Mouse (Mus musculus) forebrain, embryonic 15.5 days (tissue): ENCODE measurements around the gene Nbea. TPM values are rescaled to one million over a fixed set of nuclear protein-coding genes. Genes with fewer than 3 reads are reported as not detected.

Source experiments
- ATAC-seq: fragments of 200-750 bp; cut with Nextera tagmentation; replicated peaks from 2 replicates; pipeline ENCODE4 v1.8.0; 2017; ENCODE audit warnings: mild to moderate bottlenecking, moderate TSS enrichment, moderate library complexity
- H3K27ac ChIP-seq: fragments of 300-500 bp; sonication (generic); replicated peaks from 2 replicates; pipeline ENCODE4 v1.5.1; 2015; ENCODE audit warnings: mild to moderate bottlenecking, inconsistent platforms
- H3K27me3 ChIP-seq: fragments of 300-500 bp; sonication (generic); 2 replicates; pipeline ENCODE4 v1.6.1; 2015; ENCODE audit warnings: inconsistent platforms
- H3K36me3 ChIP-seq: fragments of 300-500 bp; sonication (generic); 2 replicates; pipeline ENCODE4 v1.6.1; 2015; ENCODE audit warnings: mild to moderate bottlenecking, inconsistent platforms
- H3K4me1 ChIP-seq: fragments of 300-500 bp; sonication (generic); 2 replicates; pipeline ENCODE4 v1.6.1; 2015; ENCODE audit warnings: inconsistent platforms
- H3K4me2 ChIP-seq: fragments of 300-500 bp; sonication (generic); replicated peaks from 2 replicates; pipeline ENCODE4 v1.6.1; 2015; ENCODE audit warnings: mild to moderate bottlenecking, inconsistent platforms
- H3K4me3 ChIP-seq: fragments of 300-500 bp; sonication (generic); 2 replicates; pipeline ENCODE4 v1.5.1; 2015; ENCODE audit warnings: mild to moderate bottlenecking, inconsistent platforms
- H3K9ac ChIP-seq: fragments of 300-500 bp; sonication (generic); replicated peaks from 2 replicates; pipeline ENCODE4 v1.6.1; 2015; ENCODE audit warnings: mild to moderate bottlenecking, inconsistent platforms
- H3K9me3 ChIP-seq: fragments of 300-500 bp; sonication (generic); 2 replicates; pipeline ENCODE4 v1.6.1; 2016; ENCODE audit warnings: inconsistent platforms
- WGBS: fragments of 180-500 bp; shearing (Covaris S2); methylation state at CpG from one replicate; pipeline ENCODE4 v1.1.7; 2015; ENCODE audit warnings: mixed read lengths; 5-methylcytosine and 5-hydroxymethylcytosine counted together
- polyA plus RNA-seq: library from polyadenylated mRNA; unstranded; fragments of >200 nt; fragmentation: Nextera tagmentation; extraction: Ambion mirVana; gene quantifications from 2 replicates; pipeline ENCODE4 v1.2.1, GENCODE M21; 2015

Gene Nbea
- polyA plus RNA-seq, result 56.0 and 59.7 TPM in 2 replicates

DNA sequence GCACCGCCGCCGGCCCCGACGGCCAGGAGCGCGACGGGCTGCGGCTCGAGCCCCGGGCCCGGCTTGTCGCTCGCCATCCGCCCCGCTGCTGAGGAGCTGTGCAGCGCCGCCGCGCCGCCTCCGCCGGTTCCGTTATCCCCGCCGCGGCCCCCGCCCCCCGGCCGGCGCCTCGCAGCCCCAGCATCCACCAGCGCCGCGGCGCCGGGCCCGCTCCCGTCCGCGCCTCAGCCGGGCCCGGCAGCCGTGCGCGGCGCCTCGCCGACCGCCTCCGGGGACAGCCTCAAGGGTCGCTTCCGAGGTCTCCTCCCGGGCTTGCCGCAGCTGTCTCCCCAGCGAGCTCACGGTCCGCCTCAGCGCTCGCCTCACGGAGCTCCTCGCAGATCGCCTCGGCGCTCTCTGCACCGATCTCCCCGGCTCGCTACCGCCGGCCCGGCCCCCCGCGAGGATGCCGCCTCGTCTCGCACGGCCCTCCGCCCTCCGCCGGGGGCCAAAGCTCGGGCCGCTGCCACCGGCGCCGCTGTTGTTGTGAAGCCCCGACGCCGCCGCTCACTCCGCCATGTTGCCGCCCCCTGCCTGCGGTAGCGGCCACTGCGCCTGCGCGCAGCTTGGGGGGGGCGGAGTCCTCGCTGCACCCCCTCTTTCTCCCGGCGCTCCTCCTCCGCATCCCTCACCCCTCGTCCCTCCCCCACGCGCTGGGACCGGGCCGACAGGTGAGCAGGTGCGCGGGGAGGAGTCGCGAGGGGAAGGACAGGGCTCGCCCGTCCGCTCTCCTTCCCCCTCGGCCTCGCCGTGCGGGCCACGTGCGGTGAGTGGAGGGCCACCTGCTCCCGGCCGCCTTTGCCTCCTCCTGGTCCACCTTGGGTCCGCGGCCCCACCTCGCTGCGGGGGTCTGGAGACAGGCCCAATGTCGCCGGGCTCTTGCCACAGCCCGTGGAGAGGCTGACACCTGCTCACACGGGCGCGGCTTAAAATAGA is at the start of gene Nbea:
Gene Nbea (minus strand): TSS at position 543 of the 975 bp plus-strand sequence.
- Histone ChIP-seq H3K9ac (peak within 1 kb of the TSS; percentile 99), H3K4me2 (peak within 1 kb of the TSS; percentile 92), H3K9me3 (no peaks in the 10 kb centered on the region), H3K4me3 (peak within 1 kb of the TSS; percentile 99), H3K36me3 (no peaks in the 10 kb centered on the region), H3K4me1 (peaks cover 12% of the 10 kb centered on the region), H3K27ac (peak within 1 kb of the TSS; percentile 100), H3K27me3 (no peaks in the 10 kb centered on the region)
- peak; percentile 86 for ATAC-seq
- WGBS, result under 1% methylated on average over 97 of the region's 131 CpGs

DNA sequence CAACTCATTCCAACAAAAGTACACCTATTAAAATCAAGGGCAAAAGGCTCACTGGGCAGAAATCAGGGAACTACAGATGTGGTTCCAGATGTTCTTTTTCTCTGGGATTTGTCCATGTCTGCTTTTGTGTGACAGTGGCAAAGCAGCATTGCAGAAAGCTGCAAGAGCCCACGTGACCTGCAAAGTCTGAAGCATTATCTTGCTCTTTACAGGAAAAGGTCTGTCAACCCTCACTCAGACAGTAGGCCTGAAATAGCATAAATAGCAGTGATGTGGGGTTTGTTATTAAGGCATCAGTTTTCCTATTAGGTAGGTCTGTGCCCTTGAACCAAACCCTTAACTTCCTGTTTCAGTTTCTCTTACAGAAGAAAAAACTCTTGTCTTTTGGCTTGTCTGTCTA is 45.8 kb upstream of the Nbea start:
- no peak overlapping the region for H3K9ac ChIP-seq
- WGBS, result 67% methylated on average over 1 of the region's 1 CpGs
- no peak overlapping the region for H3K4me2 ChIP-seq
- H3K36me3 ChIP-seq, result no peaks in the 10 kb centered on the region
- no peaks in the 10 kb centered on the region for H3K9me3 ChIP-seq
- no peak overlapping the region for H3K27ac ChIP-seq
- H3K27me3 ChIP-seq, result no peaks in the 10 kb centered on the region
- ATAC-seq, result no peak
- H3K4me3 ChIP-seq, result no peak overlapping the region
- H3K4me1 ChIP-seq, result no peaks in the 10 kb centered on the region

DNA sequence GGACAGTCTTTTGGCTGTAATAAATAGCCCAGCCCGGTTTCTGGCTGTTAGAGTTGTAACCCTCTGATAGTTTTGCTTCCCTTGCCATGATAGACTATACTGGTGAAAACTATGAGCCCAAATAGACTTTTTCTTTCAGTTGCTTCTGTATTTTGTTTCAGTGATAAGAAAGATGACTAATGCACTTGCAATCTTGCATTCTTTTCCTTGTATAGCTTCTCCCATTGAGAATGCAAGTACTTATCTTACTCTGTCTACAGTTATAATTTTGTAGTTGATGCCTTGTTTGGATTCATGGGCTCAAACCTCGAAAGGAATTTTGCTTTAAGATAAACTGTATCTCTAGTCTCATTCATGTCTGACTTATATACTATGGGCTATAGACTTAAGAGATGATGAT is 32.5 kb upstream of the Nbea start:
- Histone ChIP-seq H3K36me3 (no peaks in the 10 kb centered on the region), H3K9me3 (no peaks in the 10 kb centered on the region), H3K4me2 (no peak overlapping the region), H3K4me1 (no peaks in the 10 kb centered on the region), H3K9ac (no peak overlapping the region), H3K4me3 (no peak overlapping the region), H3K27me3 (no peaks in the 10 kb centered on the region), H3K27ac (no peak overlapping the region)
- 85% methylated on average over 2 of the region's 2 CpGs for WGBS
- no peak for ATAC-seq

DNA sequence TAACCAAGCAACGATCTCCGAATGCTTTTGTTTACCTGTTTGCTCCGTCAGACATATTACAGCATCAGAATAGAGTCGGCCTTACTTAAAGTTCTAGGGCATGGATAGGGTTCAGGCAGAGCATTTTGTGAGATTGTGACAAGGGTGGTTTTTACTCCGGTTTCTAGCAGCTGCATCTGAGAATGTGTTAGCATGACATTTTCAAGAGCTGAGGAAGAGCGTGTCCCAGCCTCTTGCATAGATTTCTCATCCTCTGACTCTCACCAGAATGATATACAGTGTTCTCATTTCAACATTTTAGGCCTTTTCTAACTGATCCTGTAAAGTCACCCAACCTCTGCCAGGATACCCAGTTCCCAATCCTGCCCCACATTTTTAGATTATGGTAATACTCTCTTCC is 20.5 kb upstream of the Nbea start:
- Histone ChIP-seq H3K36me3 (no peaks in the 10 kb centered on the region), H3K9ac (no peak overlapping the region), H3K27me3 (no peaks in the 10 kb centered on the region), H3K27ac (no peak overlapping the region), H3K9me3 (no peaks in the 10 kb centered on the region), H3K4me3 (no peak overlapping the region), H3K4me2 (no peak overlapping the region), H3K4me1 (no peaks in the 10 kb centered on the region)
- ATAC-seq, result no peak
- 76% methylated on average over 6 of the region's 6 CpGs for WGBS

DNA sequence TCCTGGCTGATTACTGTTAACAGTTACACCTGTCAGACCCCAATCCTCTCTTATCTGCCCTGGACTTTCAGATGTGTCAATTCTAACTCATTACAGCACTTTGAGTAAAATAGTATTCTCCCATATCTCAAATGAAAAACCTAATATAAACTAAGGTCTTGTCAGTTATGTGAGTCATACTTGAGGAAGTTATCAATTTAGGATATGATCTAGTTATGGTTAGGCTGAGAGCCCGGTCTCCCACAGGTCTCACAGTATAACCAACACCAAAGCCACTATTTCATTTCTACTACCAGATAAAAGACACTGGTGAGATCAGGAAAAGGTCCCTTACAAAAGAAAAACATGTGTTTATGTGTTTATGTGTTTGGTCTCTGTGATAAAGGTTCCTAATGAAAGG is 4.7 kb upstream of the Nbea start:
- no peak overlapping the region for H3K27ac ChIP-seq
- WGBS, result 93% methylated on average over 1 of the region's 1 CpGs
- no peak overlapping the region for H3K4me3 ChIP-seq
- H3K36me3 ChIP-seq, result no peaks in the 10 kb centered on the region
- no peak for ATAC-seq
- no peak overlapping the region for H3K9ac ChIP-seq
- H3K4me2 ChIP-seq, result no peak overlapping the region
- peaks cover 4% of the 10 kb centered on the region for H3K4me1 ChIP-seq
- no peaks in the 10 kb centered on the region for H3K9me3 ChIP-seq
- no peaks in the 10 kb centered on the region for H3K27me3 ChIP-seq

DNA sequence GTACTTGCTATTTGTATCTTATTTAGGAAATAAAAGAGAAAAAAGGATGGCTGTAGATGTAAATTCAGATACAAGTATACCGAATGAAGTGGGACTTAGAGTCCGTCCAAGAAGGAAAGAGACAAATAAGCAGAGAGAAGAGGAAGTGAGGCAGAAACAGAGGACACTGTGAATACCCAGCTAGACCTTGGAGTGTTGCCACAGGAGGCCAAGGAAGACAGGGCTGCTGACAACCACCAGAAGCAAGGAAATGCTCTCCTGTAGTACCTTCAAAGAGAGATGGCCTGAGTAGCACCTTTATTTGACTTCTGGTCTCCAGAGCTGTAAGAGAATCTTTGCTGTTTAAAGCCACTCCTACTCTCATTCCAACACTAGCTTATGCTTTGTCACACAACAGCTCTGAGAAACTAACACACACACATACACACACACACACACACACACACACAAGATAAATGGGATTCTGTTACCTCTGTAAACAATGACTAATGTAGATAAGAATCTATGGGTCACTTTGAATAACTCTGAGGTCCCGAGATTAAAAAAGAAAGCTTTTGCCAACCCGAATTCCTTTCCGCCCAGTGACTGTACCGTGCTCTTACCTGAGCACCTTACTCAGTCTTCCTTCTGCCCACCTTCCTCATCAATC is 3.8 kb upstream of the Nbea start:
- H3K4me1 ChIP-seq, result peaks cover 4% of the 10 kb centered on the region
- H3K27ac ChIP-seq, result no peak overlapping the region
- H3K4me3 ChIP-seq, result no peak overlapping the region
- no peaks in the 10 kb centered on the region for H3K27me3 ChIP-seq
- H3K9me3 ChIP-seq, result no peaks in the 10 kb centered on the region
- no peak overlapping the region for H3K9ac ChIP-seq
- no peak overlapping the region for H3K4me2 ChIP-seq
- WGBS, result 77% methylated on average over 6 of the region's 6 CpGs
- ATAC-seq, result no peak
- H3K36me3 ChIP-seq, result no peaks in the 10 kb centered on the region

DNA sequence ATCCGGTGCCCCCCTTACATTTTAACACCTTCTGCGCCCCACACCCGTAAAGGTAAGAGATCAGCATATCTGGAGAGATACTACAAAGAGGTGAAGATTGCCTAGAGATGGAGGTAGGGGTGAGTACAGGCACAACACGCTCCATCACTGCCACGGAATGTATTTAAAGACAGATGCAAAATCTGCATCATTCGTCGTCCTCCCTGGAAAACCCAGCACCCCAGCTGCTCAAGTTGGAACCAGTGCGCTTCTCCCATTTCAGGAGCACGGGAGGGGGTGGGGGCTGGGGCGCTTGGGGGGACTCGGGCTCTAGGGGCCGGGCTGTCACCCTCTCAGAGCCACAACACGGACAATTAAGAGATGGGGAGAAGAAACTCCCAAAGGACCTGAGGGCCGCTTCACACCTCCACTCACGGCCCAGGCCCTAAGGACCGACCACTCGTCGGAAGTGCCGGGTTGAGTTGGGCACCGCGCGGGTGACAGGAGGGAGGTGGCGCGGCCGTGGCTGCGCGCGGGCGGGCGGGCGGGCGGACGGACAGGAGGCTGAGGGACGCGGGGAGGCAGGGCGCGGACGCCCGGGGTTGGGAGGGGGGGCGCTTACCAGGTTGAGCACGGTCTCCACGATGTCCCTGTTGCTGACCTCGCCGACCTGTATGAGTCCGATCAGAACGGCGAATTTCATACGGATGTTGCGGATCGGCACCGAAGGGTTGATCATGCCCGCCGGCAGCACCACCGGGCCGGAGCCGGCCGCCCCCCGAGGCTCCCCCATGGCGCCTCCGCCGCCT is 936 bp downstream of the Nbea start:
- WGBS, result 1% methylated on average over 36 of the region's 61 CpGs
- peak; percentile 56 for ATAC-seq
- Histone ChIP-seq H3K27ac (peak overlapping the region; percentile 100), H3K9ac (peak overlapping the region; percentile 99), H3K9me3 (no peaks in the 10 kb centered on the region), H3K36me3 (no peaks in the 10 kb centered on the region), H3K4me1 (peaks cover 12% of the 10 kb centered on the region), H3K4me2 (peak overlapping the region; percentile 92), H3K27me3 (no peaks in the 10 kb centered on the region), H3K4me3 (peak overlapping the region; percentile 99)

DNA sequence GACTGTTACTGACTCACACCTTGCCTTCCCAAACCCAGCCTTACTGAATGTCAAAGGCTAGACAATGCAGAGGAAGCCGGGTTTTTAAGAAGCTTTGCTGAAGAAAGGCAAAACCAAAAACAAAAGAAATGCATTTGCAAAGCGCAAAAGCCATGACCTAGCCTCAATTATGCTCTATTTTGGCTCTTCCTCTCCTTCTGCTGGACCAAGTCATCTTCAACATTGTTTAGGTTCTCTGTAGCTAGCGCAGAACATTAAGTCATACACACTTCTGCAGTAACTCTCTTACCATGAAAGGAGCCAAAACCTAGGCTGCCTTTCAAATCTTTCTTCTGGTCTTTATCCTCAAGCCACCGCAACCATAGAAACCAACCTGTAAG is 1.5 kb downstream of the Nbea start:
- Histone ChIP-seq H3K27me3 (no peaks in the 10 kb centered on the region), H3K36me3 (no peaks in the 10 kb centered on the region), H3K4me2 (peak overlapping the region; percentile 92), H3K4me1 (peaks cover 15% of the 10 kb centered on the region), H3K27ac (peak overlapping the region; percentile 100), H3K9ac (peak overlapping the region; percentile 99), H3K9me3 (no peaks in the 10 kb centered on the region), H3K4me3 (peak overlapping the region; percentile 99)
- no peak for ATAC-seq
- 4% methylated on average over 4 of the region's 4 CpGs for WGBS

DNA sequence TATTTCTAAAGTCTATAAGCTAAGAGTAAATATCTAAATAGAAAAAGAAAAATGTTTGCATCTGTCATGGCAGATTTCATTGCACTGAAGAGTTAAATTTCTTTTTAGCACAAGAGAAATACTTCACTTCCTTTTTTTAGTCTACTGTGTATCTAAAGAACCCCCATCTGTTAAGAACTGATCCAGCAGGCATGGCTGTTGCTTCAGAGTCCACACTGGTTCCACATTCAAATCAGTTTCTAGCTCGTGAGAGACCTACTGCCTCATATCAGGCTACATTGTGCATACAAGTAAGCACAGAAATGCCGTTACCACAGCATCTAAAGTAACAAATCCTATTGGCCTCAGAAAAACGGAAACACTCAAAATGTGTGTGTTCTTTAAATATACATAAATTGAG is 2.5 kb downstream of the Nbea start:
- H3K4me1 ChIP-seq, result peaks cover 15% of the 10 kb centered on the region
- peak overlapping the region; percentile 50; the same call in 1 of the 2 replicates for H3K27ac ChIP-seq
- no peak for ATAC-seq
- peak overlapping the region; percentile 92 for H3K4me2 ChIP-seq
- no peaks in the 10 kb centered on the region for H3K9me3 ChIP-seq
- peak overlapping the region; percentile 99 for H3K9ac ChIP-seq
- H3K36me3 ChIP-seq, result no peaks in the 10 kb centered on the region
- peak overlapping the region; percentile 99 for H3K4me3 ChIP-seq
- H3K27me3 ChIP-seq, result no peaks in the 10 kb centered on the region
- 23% methylated on average over 3 of the region's 3 CpGs for WGBS

DNA sequence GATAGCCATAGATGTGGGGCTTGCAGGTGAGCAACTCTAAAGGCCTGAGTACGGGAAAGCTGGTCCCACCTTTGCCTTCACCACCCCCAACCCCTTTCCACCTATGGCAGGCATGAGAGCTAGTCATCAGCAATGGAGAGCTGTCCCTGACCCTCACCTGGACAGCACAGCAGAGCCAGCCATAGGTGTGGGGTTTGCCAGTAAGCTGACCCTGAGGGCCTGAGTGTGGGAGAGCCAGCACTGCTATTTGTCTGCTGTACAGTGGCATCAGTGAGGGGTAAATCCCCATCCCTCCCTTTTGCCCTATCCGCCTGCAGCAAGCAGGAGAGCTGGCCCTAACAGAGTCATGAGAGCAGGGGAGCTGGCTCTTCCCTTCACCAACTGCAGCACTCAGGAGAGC is 25.6 kb downstream of the Nbea start:
- no peaks in the 10 kb centered on the region for H3K4me1 ChIP-seq
- H3K36me3 ChIP-seq, result no peaks in the 10 kb centered on the region
- no peaks in the 10 kb centered on the region for H3K9me3 ChIP-seq
- no peak overlapping the region for H3K4me3 ChIP-seq
- whole genome bisulfite sequencing, result 95% methylated on average over 2 of the region's 2 CpGs
- H3K27me3 ChIP-seq, result no peaks in the 10 kb centered on the region
- peak; percentile 46; the same call in 1 of the 2 replicates for ATAC-seq
- no peak overlapping the region for H3K9ac ChIP-seq
- H3K4me2 ChIP-seq, result no peak overlapping the region
- H3K27ac ChIP-seq, result no peak overlapping the region

DNA sequence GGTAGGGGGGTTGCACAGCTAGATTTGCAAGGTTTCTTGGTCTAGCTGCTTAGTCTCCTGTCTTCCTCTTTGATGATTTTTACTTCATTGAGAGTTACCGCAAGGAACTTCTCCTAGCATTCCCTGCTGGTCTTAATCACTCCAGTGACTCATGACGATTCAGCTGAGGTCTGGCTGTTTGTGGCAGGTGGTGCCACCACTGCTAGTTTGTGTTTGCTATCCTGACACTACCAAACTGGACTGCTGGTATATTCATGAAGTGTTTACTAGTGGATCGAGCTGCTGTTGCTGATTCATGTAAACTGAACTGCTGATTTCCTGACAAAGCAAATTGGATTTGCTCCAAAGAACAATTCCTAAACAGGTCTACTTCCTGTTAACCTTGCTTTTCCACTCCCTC is 56.8 kb downstream of the Nbea start:
- H3K4me3 ChIP-seq, result no peak overlapping the region
- ATAC-seq, result no peak

DNA sequence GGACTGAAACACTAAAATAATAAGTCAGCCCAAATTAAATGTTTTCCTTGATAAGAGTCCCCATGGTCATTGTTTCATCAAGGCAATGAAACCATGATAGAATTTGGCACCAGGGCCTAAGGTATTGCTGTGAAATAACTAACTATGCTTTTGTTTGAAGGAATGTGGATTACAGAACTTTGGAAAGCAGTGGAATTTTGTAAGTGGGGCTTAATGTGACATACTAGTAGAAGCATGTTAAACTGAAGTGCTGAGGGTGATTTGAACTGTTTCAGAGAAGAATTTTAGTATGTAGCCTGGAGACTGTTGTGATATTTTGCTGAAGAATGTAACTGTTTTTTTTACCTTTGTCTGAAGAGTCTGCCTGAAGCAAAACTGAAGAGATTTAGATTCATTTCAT is 66.9 kb downstream of the Nbea start:
- H3K9me3 ChIP-seq, result no peaks in the 10 kb centered on the region; the same call in 1 of the 2 replicates
- H3K4me1 ChIP-seq, result no peaks in the 10 kb centered on the region
- H3K27me3 ChIP-seq, result no peaks in the 10 kb centered on the region
- H3K4me2 ChIP-seq, result no peak overlapping the region
- peaks cover 7% of the 10 kb centered on the region; the same call in 1 of the 2 replicates for H3K36me3 ChIP-seq
- ATAC-seq, result no peak
- H3K4me3 ChIP-seq, result no peak overlapping the region
- H3K9ac ChIP-seq, result no peak overlapping the region
- no peak overlapping the region for H3K27ac ChIP-seq

More for the DNA sequence above, 56.8 kb downstream of the Nbea start:
- H3K27me3 ChIP-seq, result no peaks in the 10 kb centered on the region
- 84% methylated on average over 3 of the region's 3 CpGs for WGBS
- H3K9me3 ChIP-seq, result peaks cover 4% of the 10 kb centered on the region; the same call in 1 of the 2 replicates
- no peak overlapping the region for H3K9ac ChIP-seq
- no peak overlapping the region for H3K4me2 ChIP-seq
- no peak overlapping the region for H3K27ac ChIP-seq
- 0 out of 2 replicates have a peak, but pooled peaks cover 2% of the 10 kb centered on the region for H3K36me3 ChIP-seq
- H3K4me1 ChIP-seq, result no peaks in the 10 kb centered on the region
